Mouse (Mus musculus) monocyte, adult 2 months (primary cell): ENCODE results near the gene Psg23.
"Not testable (repeated sequence)": the region's sequence is repeated elsewhere in the genome, so short reads cannot be mapped to it uniquely, and the experiment has no call there.

Experiments
- DNase-seq, 2 experiments: peaks; one replicate each; pipeline ENCODE4 v3.0.0; 2022; ENCODE audit warnings: low spot score in 2 of 2, low read depth in 1 of 2

Gene Psg23

GRCm38 (mm10) chr7:18616401-18616800 lies at the start of gene Psg23:
TSS of gene Psg23 (minus strand) at chr7:18616501.
- not testable (repeated sequence) for DNase-seq

GRCm38 (mm10) chr7:18656625-18657024 lies 40.3 kb upstream of the Psg23 start, which contains the start of gene Psg21:
TSS of gene Psg21 (minus strand) at chr7:18656725.
- DNase-seq, result not testable (repeated sequence)

- not testable (repeated sequence) for DNase-seq
Measured at GRCm38 (mm10) chr7:18626921-18627320, 10.6 kb upstream of the Psg23 start.

GRCm38 (mm10) chr7:18567205-18567604 lies 49.1 kb downstream of the Psg23 start, which contains the start of gene Psg27:
TSS of gene Psg27 (minus strand) at chr7:18567305.
- no peak for DNase-seq

GRCm38 (mm10) chr7:18559850-18560249 lies 56.5 kb downstream of the Psg23 start:
- DNase-seq, result no peak
